Mouse (Mus musculus) left cerebral cortex, adult 9 months (tissue): ENCODE results near the gene H2-DMa.
"Not testable (repeated sequence)": the region's sequence is repeated elsewhere in the genome, so short reads cannot be mapped to it uniquely, and the experiment has no call there.

ENCODE experiments used
- DNase-seq, 2 experiments: peaks; one replicate each; pipeline ENCODE4 v3.0.0; 2022; ENCODE audit warnings: low spot score in 2 of 2

Gene H2-DMa

GRCm38 (mm10) chr17:34124649-34125048 is 5.3 kb downstream of the H2-DMa start:
- no peak for DNase-seq

GRCm38 (mm10) chr17:34126826-34127420 is 7.6 kb downstream of the H2-DMa start:
- DNase-seq = no peak

DNA sequence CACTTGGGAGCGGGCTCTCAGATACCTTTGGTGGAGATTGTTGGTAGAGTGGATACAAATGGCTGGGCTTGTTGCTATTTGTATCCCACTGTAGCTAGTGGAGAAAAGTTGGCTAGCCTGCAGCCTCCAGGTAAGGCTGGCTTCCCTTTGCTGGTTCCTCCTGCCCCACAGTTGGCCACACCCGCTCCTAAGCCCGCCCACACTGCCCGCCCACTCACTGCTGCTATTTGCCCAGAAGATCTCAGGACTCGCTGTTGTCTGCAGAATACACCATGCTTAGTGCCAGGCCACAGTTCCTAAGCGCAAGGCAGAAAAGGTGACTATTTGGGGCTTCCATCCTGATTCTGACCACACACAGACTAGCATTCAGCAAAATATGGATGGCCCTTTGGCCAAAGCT is 8.1 kb downstream of the H2-DMa start:
- DNase-seq = peak in 1 of 2 experiments; percentile 62

- DNase-seq = peak in 1 of 2 experiments; percentile 61
These were observed 9.1 kb downstream of the H2-DMa start for GRCm38 (mm10) chr17:34128264-34128937.

DNA sequence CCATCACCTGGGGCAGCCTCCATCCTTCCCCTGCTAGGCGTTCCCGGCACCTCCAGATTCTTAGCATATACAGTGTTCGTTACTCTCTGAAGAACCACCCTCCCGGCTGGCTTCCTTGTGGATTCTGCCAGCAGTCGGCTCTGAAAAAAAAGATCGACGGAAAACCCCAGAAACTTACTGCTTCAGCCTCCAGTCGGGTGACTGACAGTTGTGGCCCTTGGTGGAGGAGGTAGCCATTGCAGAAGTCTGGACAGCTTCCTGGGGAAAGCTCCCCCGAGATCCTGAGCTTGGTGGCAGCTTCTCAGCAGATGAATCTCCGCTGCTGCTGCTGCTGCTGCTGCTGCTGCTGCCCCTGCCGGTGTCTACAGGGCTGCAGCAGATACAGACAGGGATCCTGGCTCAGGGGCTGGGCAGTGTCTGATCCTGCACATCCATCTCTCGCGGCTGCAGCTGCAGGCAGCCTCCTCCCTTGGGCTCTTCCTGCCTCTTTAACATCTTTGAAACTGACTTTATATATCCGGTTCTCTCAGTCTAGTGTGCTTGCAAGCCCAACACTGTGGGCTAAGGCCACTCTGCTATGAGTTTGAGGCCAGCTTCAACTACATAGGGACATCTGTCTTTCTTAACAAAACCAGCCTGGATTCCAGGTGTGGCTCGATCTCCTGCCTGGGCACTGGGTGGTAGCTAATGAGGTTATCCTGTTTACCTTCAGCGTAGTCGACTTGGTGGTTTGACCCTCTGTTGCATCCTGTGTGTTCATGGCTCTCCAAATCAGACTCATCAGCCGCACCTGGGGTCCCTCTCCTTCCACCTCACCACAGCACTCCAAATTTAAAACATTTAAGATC is 9.8 kb downstream of the H2-DMa start:
- DNase-seq = no peak

GRCm38 (mm10) chr17:34130073-34130947 is 11.0 kb downstream of the H2-DMa start:
- DNase-seq = no peak

DNA sequence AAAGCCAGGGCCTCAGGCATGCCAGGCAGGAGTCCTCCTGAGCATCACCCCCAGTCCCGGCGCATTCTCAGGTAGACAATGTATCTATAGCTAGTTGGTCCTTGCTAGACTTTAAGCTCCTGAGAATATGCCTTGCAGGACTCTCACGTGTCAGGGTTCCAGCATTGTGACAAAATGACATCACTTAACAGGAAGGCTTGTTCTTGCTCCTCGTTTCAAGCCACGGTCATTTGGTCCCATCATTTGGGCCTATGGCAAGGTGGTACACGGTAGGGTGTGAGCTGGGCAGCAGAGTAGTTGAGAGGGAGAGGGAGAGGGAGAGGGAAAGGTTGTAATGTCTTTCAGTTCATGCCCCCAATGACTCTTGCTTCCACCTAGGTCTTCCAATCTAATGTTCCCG is 12.6 kb downstream of the H2-DMa start:
- DNase-seq = no peak

DNA sequence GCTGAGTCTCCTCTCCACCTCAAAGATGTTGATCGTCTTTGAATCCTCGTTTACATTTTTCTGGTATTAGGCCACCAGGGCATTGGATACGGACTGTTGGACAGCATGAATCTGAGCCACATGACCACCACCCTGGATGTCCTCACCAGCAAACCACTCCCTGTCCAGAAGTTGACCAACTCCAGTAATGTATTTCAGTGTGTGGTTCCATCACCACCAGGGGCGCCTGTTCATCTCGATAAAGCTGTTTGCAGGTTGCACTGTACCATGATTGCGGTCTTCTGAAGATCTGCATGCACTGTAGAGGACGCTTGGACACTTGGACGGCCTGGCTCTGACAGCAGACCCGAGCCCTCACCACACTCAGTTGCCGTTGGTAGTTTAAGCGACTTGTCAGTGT is 13.9 kb downstream of the H2-DMa start:
- DNase-seq = peak in 1 of 2 experiments; percentile 4

GRCm38 (mm10) chr17:34134451-34134850 is 15.1 kb downstream of the H2-DMa start:
- no peak for DNase-seq

DNA sequence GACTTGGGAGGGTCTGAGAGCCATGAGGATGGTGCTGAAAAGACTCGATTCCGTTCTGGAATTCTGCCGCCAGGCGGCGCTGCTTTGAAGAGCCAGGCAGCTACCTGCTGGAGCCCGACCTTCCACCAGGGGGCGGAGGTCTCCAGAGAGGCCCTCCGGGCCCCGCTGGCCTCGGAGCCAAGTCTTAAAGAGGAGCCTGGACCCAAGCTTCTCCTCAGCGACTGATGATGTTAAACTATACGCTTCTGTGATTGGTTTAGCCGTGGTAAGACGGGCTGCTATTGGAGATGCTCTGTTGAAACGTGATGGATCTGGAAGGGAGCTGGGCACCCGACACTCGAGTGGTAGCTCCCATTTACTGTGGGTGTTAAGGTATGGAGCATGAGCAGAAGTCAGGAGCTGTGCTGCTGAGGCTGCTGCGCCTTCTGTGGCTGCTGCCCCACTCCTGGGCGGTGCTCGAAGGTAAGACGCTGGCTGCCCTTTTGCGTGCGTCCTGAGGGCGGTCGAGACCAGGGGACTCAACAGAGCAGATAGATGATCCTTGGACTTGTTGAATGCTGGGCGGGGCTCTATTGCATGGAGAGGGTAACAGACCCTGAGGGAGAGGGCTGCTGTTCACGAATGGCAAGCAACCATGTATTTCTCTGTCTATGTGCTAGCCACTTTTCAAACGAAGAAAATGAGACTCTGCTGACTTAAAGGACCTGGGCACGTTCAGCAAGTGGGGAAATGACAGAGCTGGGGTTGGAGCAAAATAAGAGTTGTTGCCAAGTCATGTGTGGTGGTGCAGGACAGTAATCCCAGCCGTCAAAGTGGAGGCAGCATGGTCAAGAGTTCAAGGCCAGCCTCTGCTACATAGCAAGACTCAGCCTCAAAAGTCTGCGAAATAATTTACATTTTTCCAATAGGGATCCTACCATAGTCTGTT is 16.2 kb downstream of the H2-DMa start:
- DNase-seq = peak; percentile 98 to 100

DNA sequence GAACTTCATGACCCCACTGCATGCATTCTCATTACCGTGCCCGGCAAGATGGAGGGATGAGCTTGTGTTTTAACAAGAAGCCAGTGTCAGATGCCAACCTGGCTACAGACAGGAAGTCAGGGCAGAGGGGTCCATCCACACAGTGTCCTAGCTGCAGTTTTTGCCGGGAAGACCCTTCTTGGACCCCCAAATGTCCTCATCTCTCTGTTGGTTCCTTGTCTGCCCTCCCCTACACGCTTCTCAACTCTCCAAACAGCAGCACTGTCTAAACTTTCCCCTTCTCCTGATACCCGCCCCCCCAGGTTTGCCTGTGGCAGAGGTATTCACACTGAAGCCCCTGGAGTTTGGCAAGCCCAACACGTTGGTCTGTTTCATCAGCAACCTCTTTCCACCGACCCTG is 18.3 kb downstream of the H2-DMa start:
- DNase-seq = no peak

GRCm38 (mm10) chr17:34138655-34139054 is 19.3 kb downstream of the H2-DMa start:
- no peak for DNase-seq

DNA sequence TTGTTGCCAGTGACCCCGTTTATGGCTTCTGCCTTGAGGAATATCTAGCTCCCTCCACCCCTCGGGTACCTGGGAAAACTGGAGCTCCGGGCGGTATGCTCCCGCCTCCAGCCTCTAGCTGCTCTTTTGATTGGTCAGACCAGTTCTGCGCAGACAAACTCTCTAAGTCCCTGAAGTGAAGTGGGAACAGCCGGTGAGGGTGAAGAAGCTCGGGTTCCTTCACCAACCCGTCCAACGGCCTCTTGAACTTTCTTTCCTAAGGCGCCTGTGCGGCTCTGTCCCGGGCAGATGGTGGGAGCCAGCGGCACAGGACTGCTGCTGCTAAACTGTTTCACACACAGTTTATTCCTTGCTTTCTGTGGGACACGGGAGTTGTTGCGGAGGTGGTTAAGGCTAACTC is 20.1 kb downstream of the H2-DMa start:
- no peak for DNase-seq

DNA sequence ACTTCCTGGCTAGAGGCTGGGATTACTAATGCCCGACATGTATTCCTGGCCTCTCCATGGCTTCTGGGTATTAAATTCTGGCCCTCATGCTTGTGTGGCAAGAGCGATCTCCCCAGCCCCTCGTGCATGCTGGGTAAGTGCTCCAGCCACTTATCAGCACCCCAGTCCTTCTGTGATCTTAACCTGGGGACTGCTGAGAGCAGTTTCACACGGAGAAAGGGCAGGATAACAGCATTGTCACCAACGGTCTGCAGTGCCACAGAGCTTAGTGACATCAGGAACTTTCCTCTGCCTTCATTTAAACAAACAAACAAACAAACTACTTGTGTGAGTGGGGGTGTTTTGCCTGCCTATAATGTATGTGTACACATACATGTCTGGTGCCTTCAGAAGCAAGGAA is 20.9 kb downstream of the H2-DMa start:
- DNase-seq = no peak

DNA sequence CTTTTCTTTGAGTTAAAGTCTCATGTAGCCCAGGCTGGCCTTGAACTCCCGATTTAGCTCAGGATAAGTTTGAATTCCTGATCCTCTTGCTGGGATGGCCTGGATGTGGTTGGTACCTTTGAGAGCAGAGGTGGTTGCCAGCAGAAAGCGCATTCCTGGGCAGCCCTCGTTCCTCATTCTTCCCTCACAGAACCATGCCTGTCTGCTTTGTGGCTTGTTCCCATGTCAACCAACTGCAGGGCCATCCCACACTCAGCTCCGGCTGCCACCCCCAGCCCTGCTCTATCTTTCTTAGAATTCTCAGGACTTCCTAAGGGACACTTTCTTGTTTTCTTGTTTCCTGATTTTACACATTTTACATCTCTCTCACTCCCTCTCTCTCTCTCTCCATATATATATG is 22.1 kb downstream of the H2-DMa start:
- DNase-seq = peak in 1 of 2 experiments; percentile 58

DNA sequence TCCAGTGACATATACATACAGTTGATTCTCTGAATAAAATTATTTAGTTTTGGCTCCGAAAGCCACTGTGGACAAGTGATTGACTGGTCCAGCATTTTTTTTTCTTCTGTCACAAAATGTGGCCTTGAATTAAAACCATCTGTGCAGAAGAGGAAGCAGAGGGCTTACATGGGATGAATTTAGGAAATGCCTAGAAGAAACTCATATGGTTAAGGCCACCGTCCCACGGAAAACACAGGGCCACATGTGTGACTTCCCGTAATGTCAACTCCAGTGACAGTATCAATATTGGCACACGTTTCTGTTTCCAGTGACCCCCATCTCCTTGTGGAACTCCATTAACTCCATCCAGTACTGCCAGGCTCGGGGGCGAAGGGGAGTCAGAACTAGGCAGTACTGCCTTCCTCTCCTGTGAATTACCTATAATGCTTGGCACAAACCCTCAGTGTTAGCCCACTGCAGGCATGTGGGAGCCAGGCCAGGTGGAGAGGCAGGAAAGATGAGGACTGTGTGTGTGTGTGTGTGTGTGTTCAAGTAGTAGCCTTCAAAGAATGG is 23.2 kb downstream of the H2-DMa start:
- DNase-seq = no peak

DNA sequence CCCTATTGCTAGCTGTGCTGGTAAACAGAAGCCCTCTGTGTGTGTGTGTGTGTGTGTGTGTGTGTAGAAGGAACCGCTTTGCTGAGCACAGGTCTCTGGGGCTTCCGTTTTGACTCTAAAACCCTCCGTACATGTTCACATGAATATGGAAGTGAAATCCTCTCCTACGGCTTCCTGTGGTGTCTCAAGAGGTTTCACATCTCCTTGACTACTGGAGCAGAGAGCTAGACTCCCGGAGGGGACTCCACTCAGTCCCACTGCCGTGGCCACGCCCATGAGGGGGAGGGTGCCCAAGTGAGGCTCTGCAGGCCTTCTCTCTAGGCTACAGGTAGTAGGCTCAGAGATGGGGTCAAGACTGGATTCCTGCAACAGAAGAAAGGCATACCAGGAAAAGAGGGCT is 23.7 kb downstream of the H2-DMa start, which contains the start of gene H2-DMb2:
H2-DMb2 (plus strand) TSS at position 275 of the 400 bp plus-strand sequence.
- no peak for DNase-seq

GRCm38 (mm10) chr17:34143461-34143860 is 24.1 kb downstream of the H2-DMa start:
- no peak for DNase-seq

DNA sequence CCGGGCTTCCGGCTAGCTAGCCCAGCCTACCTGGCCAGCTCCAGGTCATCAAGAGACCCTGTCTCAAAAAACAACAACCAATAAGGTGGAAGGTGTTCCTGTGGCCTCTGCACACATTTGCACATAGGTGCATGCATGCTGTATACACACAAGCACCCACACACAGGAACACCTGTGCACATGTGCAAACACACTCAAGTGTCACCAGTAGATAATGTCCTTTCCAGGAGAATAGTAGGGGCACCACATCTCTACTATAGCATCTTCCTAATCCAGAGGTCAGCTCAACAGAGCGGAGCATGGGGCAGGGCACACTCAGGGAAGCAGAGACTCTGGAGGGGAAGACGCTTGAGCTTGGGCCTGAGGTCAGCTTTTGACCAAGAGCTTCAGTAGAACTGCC is 24.9 kb downstream of the H2-DMa start:
- not testable (repeated sequence) for DNase-seq

- no peak for DNase-seq
These were observed 25.6 kb downstream of the H2-DMa start for GRCm38 (mm10) chr17:34144960-34145371.
